Mouse (Mus musculus) layer of hippocampus, postnatal 36 days (tissue): ENCODE measurements around the gene Ereg. TPM values are rescaled to one million over a fixed set of nuclear protein-coding genes. Genes with fewer than 3 reads are reported as not detected.

Experiments used
- DNase-seq, 2 experiments: peaks; one replicate each; pipeline ENCODE4 v3.0.0; 2022
- total RNA-seq, 2 experiments: library from RNA; stranded (reverse); gene quantifications; 2 replicates each; pipeline ENCODE4 v1.2.3; 2021

The Ereg gene
- not detected for total RNA-seq

DNA sequence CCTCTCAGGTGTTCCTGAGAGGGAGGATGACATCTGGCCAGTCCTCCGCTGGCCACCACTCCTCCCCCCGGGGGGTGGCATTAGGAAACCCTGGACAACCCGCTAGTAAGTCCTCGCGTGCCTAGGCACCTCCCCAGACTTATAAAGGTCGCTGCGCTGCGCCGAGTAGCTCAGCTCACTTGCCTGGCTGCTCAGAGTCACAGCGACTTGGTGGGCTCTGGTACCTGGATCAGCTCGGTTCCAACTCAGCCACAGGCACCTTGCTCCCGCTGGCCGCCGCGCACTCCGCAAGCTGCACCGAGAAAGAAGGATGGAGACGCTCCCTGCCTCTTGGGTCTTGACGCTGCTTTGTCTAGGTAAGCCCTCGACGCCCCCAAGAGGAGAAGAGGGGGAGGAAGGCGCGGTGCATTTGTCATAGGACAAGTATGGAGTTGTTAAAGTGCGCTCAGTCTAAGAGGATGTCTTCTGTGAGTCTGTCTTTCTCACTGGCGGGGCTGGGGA lies at the start of gene Ereg:
Gene Ereg, plus strand, starts transcription at position 173 of the 501 bp plus-strand sequence.
- DNase-seq = no peak

DNA sequence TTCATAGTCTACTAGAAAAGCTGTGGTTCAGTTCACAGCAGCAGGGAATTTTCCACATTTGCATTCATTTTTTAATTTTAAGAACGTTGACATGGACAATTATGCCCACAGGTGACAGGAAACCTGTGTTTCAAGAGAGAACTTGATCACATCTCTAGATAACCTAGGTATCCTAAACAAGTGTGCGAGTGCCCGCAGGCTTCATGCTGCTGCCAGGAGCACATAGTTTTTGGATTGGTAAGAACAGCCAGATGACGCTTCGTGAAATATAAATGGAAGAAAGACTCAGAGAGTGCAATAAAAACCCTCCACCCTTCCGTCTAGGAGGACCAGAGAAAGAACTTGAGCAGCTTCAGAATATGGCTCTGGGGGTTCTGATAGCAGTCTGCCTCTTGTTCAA lies 47.3 kb upstream of the Ereg start, which contains the start of gene Epgn:
Gene Epgn, plus strand, starts transcription at position 301 of the 400 bp plus-strand sequence.
- DNase-seq = no peak

DNA sequence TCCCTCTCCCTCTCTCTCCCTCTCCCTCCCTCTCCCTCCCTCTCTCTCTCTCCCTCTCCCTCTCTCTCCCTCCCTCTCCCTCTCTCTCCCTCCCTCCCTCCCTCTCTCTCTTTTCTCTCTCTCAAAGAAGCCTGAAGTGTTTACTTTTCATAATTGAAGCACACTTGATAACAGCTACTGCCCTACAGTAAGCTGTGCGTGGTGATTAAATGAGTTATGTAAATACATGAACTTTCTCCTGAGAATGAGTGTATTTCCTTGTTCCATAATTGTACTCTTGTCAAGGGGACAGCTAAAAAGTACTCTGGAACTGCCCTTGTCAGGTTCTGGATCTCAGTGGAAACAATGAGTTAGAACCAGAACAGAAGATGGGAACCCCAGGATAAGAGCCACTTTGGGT lies 46.6 kb upstream of the Ereg start:
- no peak for DNase-seq

DNA sequence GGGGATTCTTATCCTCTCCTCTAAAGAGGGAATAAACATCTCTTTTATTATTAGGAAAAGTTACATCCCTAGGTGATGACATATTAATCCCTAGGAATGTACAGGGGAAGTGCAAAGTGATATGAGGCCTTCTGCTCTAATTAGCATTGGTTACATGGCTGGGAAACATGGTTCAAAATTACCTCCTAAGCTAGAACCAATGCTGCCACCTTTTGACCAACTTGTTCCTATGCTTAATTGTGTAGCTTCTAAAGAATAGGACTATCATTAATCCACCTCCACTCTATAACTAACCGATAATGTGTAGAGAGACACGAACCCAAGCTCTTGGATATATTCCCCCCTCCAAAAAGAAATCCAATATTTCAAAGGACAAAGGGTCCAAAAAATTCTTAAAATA lies 43.8 kb upstream of the Ereg start:
- DNase-seq = no peak

DNA sequence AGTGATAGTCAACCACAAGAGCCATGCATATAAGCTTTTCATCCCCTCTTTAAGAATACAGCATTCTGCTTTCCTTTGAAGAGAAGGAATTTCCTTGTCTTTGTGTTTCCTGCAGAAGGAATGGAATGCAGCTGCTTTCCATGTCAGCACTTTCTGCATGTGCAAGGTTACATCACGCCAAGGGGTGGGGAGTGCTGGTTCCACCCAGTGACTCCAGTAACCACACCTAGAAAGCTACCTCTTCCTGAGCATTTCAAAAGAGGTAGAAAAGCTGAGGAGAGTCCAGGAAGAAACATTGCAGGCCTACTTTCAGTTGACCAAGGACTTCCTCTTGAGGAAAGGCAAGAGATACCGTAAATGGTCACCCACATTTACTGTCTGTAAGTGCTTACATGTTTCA lies 39.1 kb upstream of the Ereg start:
- no peak for DNase-seq

DNA sequence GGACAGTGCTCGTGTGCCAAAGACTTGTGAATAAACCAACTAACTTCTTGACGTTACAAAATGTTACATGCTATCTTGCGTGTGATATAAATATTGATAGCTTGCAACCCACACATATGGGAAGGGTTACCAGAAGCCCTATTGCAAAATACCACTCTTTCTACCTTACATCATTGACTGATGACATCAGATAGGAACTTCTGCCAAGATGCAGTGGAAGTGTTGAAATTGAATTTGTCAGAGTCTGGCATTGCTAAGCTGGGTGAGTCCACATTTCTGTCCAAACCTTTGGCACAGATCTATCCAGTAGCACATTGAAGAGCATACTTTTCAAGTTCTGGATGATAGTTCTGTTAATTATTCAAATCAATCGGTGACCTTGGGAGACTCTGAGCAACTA lies 37.8 kb upstream of the Ereg start:
- DNase-seq = no peak

DNA sequence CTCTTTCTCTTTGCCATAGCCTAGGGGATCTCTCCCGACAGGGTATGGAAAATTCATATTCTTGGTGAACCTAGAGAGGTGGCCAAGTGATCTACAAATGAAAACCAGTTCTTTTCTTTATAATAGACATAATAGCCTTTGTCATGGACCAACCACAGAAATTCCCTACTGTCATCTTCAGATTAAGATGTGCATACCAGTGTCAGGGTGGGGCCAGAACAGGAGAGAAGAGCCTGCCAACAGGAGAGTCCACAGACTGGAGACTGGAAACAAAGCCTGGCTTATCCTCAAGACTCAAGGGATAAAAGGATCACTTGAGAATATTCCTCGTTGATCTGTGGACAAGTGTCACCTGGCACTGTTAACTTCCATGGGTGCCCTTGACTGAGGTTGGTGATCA lies 36.7 kb upstream of the Ereg start:
- no peak for DNase-seq

DNA sequence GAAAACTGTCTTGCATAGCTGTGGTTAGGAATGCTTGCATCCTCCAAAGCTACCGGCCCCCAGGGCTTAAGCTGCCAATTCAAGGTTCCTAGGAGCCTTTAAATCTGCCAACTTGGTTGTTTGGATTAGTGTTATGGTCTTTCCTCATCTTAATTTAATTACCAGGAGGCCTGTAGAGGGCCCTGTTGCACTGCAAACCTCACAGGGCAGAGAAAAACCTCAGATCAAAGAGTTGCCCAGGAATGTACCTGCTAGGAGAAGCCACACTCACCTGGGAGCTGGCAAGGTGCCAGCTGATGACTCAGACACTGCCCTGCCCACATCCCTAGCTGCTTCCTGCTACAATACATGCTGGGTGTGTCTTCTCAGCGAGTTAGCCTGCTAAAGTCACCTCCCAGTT lies 35.9 kb upstream of the Ereg start:
- no peak for DNase-seq

DNA sequence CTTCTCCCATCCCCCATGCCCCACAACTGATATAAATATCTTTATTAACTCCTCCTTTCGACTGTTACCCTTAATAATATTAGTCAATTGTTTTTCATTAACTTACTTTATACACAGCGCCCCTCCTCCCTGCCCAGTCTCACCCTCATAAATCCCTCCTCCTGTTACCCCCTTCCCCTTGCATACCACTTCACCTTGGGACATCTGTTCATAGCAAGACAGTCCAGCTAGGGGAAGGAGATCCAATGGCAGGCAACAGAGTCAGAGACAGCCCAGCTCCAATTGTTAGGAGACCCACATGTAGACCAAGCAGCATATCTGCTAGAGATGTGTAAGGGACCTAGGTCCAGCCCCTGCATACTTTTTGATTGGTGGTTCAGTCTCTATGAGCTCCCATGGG lies 35.5 kb upstream of the Ereg start:
- no peak for DNase-seq

DNA sequence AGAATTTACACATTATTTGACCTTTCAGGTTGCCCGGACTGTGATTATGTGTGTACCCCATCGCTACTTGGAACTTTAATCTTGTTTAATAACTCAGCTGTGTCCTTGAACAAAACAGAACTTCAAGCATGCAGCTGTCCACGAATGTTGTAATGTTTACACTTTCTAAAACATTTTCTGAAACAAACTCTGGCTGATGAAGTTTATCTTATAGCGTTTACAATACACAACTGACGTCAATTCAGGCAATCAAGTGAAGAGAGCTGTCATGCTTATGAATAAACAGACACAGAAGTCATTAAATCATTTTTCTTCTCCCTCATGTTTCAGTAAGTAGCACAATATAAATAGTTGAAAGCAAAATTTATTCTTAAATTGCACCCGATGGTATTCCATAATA lies 26.4 kb upstream of the Ereg start:
- DNase-seq = no peak

DNA sequence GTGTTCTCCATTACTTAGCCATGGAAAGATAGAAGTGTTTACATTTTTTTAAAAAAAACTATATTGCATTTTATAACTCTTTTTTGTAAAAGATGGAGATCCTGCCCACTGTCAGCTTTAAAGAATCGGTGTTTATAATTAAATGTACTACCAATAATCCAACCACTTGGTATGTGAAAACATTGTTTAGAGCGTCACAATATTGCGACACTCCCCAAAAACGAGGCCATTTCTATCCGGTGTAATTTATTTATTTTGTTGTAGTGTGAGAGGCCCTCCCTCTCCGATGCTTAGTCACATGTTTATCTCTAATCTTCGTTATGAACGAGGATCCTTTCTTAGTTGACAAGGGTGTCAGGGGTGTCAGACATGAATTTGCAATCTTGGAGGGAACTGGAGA lies 26.0 kb upstream of the Ereg start:
- DNase-seq = no peak

DNA sequence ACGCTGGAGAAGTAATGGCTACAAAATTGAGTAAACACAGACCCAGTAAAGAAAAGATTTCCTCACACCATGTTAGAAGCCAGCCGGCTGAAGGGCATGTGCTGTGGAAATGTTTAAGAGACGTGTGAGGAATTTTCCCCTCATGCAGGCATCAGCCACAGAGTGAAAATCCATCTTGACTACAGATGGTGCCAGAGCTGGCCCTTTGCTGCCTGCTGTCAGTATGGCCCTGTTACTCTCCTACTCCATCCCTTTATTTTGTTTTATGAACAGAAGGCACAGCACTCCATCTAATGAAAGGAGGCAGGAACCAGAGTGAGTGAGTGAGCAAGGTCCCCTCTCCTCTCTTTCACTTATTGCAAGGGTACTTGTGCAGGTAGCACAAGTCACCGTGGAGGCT lies 2.1 kb upstream of the Ereg start:
- DNase-seq = peak in 1 of 2 experiments; percentile 9

DNA sequence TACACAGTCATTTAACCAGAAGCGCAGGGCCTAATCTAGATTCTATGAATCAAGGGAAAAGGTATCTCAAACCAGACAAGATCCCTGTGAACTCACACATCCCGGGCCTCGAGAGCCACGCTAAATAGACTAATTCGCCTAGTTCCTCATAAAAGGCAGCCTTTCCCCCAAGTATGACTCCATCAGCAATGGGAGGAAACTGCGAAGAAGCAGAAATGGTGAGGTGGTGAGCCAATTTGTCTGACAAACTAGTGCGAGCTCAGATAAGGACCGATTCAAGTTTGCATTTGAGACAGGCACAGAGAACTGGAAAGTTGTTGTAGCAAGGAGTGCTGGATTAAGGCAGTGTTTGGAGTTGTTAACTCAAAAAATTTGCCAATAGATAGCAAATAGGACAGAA lies 796 bp upstream of the Ereg start:
- DNase-seq = no peak

DNA sequence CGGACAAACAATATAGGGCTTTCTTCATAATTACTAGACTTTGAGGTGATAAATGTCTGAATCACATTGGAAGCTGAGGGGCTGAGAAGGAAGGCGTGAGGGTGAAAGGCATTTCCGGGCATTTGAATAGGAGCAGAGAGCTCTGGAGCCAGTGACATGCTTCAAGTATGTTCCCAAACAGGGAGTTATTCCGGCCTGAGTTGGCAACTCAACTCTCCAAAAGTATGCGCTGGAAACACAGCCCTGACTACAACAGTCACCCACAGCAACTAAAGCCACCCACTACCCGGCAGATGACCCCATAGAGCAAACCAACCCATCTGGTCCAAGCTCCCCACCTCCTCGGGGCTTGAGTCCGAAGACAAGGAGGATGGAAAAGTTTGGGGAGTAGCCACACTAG lies 396 bp upstream of the Ereg start:
- no peak for DNase-seq

DNA sequence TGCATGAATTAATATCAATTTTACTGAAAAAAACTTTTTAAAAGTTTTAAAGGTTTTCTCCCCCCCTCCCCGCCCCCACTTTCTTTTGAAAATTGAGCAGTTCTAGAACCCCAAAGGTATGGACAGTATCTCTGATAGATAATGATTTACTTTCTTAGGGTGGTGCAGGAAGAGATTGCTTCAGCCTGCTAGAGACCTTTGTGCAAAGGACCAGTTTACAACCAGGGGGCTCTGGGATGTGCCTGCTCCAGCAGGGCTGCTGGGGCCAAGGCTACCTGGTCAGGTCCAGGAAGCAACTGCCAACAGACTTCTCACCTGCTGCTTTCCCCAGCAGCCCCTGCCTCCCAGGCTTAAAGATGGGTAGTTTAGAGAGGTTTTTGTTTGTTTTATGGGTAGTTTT lies 599 bp downstream of the Ereg start:
- DNase-seq = no peak

DNA sequence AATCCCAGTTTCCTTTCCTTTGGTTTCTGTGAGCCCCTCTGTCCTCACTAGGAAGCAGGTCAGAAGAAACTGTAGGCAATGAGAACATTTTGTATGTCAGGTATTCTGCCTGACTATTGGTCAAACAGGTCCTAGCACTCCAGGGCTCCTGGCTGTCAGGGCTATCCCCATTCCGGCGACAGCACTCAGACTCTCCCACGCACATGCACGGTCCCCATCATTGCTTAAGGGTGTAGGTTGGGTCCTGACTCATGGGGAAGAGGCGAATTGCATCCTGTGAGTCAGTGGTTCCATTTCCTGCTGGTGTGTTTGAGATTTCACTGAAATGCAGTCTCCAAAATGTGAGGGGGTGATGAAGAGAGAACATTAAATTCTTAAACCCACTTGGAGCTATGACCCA lies 8.6 kb downstream of the Ereg start:
- DNase-seq = no peak

DNA sequence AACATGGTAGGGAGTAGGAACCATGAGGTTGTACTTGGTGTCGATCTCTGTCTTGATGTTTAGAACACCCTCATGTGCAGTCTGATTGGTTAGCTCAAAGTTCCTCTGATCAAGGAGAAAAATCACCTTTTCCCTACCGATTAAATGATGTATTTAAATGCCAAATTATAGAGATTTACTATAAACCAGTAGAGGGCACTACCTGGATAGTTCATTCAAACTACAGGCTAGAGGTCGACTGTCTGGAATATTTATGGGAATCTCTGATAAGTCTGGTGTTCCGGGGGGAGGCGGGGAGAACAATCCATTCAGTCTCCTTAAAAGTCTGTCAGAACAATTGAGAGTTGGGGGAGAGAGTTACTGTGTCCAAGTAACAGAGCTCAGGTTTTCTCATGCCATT lies 10.9 kb downstream of the Ereg start:
- no peak for DNase-seq

DNA sequence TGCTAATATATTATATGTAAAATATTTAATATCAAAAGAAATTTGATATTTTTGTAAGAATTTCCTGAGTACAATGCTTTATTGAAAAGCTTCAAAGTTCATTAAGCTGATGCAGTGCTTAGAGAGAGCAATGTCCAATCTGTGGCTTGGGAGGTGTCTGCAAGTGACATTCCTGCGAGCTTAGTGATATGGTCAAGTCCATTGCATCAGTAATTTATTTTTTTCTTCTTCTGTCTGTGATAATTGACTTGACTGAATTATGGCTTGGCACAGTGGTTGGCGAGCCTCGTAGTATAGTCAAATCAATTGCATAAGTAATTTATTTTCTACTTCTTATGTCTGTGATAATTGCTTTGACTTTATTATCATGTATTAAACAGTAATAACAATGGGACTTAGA lies 15.9 kb downstream of the Ereg start:
- DNase-seq = no peak

DNA sequence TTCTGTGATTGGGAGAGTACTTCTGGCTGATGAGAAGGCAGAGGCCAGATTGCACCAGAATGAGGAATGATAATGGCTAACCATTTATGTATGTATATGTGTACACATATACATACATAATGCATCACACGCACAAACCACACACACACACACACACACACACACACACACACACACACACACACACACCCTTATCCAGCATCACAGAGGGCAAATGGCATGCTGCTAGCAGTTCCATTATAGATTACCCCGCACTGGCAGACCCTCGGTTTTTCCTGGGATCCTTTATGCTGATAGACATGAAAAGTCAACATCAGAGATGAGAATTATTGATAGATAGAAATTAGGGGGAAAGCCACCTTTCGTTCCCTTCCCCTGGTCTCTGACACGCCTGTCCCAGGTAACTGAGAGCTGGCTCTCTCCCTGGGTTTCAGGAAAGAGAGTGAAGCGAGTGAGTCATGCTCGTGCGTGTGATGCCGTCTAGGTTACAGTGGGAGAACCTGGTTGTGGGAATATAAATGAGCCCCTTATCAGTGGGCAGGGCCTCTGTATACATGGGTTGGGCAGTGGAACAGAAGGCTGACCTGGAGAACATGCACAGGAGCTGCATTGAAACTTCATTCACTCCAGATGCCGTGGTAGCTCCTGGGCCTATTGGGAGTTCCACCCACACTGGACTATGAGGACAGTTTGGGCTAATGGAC lies 23.6 kb downstream of the Ereg start:
- DNase-seq = no peak

DNA sequence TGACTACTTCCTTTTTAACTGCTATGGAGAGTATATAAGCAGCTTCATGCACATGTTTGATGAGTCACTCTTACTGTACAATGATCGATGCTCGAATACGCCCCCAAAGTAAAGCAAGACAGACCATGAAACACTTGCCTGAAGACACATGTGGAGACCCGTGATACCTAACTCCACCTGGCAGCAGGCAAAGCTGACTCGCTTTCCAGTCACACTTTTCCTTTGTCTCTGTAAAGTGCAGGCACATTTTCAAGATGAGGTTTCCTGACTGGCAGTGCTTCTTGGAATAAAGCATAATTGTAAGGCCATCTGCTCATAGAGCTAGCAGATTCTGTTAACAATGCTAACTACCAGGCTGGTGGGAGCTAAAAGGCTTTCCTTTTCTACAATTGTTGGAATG lies 27.3 kb downstream of the Ereg start:
- peak; percentile 8 to 23 for DNase-seq

DNA sequence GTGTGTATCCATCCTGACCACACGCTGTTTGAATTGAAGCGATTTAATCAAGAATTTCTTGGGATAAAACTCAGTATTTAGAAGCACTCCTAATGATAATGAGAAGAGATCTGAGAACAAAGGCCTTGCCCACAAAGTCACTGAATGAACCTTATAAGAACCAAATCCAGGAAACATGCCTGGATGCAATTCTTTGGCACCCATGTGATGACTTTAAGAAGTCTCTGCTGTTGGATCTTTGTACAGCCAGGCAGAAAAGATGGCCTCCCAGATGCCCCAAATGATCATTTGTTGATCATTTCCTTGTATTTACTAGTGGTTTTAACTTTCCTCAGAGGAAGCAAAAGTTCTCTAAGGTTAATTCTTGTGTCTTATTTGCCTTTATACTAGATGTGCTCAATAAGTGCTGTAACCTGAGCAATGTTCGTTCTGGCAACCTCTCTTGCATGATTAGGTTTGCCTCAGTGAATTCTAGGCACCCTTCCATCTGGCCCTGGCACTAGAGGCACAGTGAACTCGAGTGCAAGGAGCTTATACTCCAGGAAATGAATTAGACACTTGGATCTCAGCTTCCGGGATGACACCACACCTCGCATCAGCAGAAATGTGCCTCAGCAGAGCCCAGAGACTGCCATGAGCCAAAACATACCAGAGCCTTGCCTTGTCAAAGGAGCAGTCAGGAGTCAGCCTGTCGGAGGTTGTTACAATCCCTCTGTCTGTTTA lies 29.7 kb downstream of the Ereg start:
- DNase-seq = no peak

DNA sequence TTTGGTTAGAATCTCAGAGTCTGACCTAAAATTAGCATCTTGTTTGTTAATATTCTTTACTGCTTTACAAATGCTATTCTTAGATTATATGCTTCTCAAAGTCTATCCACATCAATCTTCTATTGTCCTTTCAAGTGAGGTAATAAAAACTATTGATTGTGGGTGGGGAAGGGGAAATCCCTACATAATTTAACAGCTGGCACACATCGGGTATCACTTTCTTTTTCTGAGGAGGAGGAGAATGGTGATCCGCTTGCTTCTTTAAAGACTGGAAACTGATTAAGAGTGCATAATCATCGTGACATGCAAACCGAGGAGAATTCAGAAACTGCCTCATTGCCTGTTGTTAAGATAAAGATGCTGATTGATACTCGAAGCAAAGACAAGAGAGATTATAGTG lies 31.8 kb downstream of the Ereg start:
- DNase-seq = no peak

DNA sequence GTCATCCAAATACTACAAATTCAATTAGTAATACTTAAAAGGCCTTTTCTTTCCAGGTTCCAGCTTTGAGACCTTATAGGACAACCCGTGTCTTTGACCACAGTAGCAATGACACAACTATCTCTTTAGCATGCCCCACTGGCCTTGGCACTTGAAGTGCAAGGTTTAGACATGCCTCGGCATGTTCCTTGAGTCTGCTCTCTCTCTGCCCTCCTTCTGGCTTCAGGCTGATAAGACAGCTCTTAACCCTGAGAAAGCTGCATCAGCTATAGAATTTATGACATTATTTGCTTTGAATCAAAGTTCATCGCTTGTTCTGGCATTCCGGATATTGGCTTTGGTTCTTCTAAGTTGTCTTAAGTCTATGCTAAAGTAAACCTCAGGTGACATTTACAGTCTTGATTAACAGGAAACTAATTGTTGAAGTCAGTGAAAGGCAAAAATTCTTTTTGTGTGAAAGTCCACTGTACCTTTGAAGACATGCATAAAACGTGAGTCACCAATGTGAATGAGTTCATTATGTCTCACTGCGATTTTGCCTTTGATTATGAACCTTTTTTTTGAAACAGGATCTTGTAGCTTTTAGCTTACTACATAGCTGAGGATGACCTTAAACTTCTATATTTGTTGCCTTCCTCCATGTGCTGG lies 35.7 kb downstream of the Ereg start:
- DNase-seq = no peak

DNA sequence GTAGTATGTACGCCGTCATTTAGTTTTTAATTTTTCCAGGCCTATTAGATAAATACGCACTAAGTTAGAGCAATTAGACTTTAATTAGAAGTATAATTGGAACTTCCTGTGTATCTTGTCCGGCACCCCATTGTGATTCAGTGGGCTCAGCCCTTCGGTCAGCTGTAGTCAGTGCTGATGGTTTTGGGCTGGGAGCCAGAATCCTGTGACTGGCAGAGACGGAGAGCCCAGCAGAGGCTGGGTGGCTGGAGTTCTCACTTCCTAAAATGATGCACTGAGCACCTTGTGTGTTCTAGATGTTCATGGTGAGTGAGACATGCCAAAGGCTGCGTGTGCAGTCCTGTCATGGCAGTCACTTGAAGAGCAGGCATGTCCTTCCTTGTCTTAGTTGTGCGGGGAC lies 36.6 kb downstream of the Ereg start:
- no peak for DNase-seq
